Mouse (Mus musculus) stomach, embryonic 14.5 days (tissue): ENCODE measurements around the gene 4931428F04Rik. TPM values are rescaled to one million over a fixed set of nuclear protein-coding genes. Genes with fewer than 3 reads are reported as not detected.
A peak's percentile ranks its signal among the peaks of the same experiment; 100 is the strongest.

Experiments used
- ATAC-seq: fragments of 200-750 bp; cut with Nextera tagmentation; 2 replicates; pipeline ENCODE4 v1.8.0; 2017; ENCODE audit warnings: low read depth, moderate TSS enrichment; ENCODE audit not compliant: insufficient number of reproducible peaks, insufficient read depth, low FRiP score
- H3K27ac ChIP-seq: fragments of 300-500 bp; sonication (generic); 2 replicates; pipeline ENCODE4 v1.5.1; 2014; ENCODE audit warnings: mild to moderate bottlenecking, low read length, moderate library complexity, mixed read lengths
- H3K27me3 ChIP-seq: fragments of 300-500 bp; sonication (generic); 2 replicates; pipeline ENCODE4 v1.6.1; 2014; ENCODE audit warnings: low read length, control low read depth, mixed read lengths; ENCODE audit not compliant: control insufficient read depth, insufficient read depth
- H3K36me3 ChIP-seq: fragments of 300-500 bp; sonication (generic); 2 replicates; pipeline ENCODE4 v1.6.1; 2014; ENCODE audit warnings: mild to moderate bottlenecking, control low read depth, low read length, moderate library complexity, mixed read lengths; ENCODE audit not compliant: control insufficient read depth, insufficient read depth
- H3K4me1 ChIP-seq: fragments of 300-500 bp; sonication (generic); 2 replicates; pipeline ENCODE4 v1.6.1; 2014; ENCODE audit warnings: low read length, control low read depth, mixed read lengths; ENCODE audit not compliant: control insufficient read depth, insufficient read depth
- H3K4me2 ChIP-seq: fragments of 300-500 bp; sonication (generic); replicated peaks from 2 replicates; pipeline ENCODE4 v1.6.1; 2014; ENCODE audit warnings: low read depth, low read length, control low read depth
- H3K4me3 ChIP-seq: fragments of 300-500 bp; sonication (generic); 2 replicates; pipeline ENCODE4 v1.5.1; 2014; ENCODE audit warnings: low read depth, low read length, control low read depth
- H3K9ac ChIP-seq: fragments of 300-500 bp; sonication (generic); replicated peaks from 2 replicates; pipeline ENCODE4 v1.6.1; 2014; ENCODE audit warnings: low read depth, mild to moderate bottlenecking, control low read depth, low read length, moderate library complexity, mixed read lengths
- H3K9me3 ChIP-seq: fragments of 300-500 bp; sonication (generic); 2 replicates; pipeline ENCODE4 v1.6.1; 2016; ENCODE audit warnings: low read depth, low read length, control low read depth; ENCODE audit not compliant: control insufficient read depth
- WGBS: fragments of 180-500 bp; shearing (Covaris S2); extraction: QIAGEN DNeasy Blood & Tissue Kit; methylation state at CpG from one replicate; pipeline ENCODE4 v1.1.7; 2014; 5-methylcytosine and 5-hydroxymethylcytosine counted together
- polyA plus RNA-seq: library from polyadenylated mRNA; unstranded; fragments of >200 nt; fragmentation: Nextera tagmentation; extraction: Ambion mirVana; gene quantifications from 2 replicates; pipeline ENCODE4 v1.2.1, GENCODE M21; 2014

The 4931428F04Rik gene
- polyA plus RNA-seq, 1 experiment from 2014 or later: 10.3 TPM

DNA sequence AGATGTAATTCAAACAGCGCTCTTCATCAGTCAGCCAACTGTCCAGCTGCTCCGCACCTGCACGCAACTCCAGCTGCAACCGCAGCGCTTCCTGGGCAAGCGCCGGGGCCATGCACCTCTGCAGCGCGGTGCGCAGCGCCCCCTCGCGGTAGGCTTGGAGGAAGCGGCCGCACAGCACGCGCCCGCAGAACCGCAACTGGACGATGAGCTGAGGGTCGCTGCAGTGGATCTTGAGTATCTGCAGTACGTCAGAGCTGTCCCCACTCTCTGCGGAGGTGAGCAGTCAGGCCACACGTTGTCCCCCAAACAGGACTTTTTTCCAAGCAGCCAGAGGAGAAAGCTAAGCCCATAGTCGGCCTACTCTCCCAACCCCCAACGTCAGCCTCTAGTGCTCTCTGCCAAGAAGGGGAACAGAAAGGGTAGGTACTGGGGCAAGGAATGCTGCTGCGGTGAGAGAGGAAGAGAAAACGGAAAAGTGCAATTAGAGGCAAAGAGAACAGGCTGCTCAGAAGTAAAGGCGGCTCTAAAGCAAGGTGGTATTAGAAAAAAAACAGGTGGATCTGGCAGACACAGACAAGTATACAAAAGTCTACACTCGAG lies 29.8 kb downstream of the 4931428F04Rik start:
- no peak overlapping the region for H3K9ac ChIP-seq
- no peaks in the 10 kb centered on the region for H3K9me3 ChIP-seq
- H3K4me3 ChIP-seq: peak overlapping the region; percentile 30
- peak; percentile 37 for ATAC-seq
- peaks cover 15% of the 10 kb centered on the region for H3K4me1 ChIP-seq
- peaks cover 23% of the 10 kb centered on the region for H3K27me3 ChIP-seq
- H3K27ac ChIP-seq: no peak overlapping the region
- H3K36me3 ChIP-seq: no peaks in the 10 kb centered on the region
- 4% methylated on average over 30 of the region's 30 CpGs for whole genome bisulfite sequencing
- peak overlapping the region; percentile 78 for H3K4me2 ChIP-seq

DNA sequence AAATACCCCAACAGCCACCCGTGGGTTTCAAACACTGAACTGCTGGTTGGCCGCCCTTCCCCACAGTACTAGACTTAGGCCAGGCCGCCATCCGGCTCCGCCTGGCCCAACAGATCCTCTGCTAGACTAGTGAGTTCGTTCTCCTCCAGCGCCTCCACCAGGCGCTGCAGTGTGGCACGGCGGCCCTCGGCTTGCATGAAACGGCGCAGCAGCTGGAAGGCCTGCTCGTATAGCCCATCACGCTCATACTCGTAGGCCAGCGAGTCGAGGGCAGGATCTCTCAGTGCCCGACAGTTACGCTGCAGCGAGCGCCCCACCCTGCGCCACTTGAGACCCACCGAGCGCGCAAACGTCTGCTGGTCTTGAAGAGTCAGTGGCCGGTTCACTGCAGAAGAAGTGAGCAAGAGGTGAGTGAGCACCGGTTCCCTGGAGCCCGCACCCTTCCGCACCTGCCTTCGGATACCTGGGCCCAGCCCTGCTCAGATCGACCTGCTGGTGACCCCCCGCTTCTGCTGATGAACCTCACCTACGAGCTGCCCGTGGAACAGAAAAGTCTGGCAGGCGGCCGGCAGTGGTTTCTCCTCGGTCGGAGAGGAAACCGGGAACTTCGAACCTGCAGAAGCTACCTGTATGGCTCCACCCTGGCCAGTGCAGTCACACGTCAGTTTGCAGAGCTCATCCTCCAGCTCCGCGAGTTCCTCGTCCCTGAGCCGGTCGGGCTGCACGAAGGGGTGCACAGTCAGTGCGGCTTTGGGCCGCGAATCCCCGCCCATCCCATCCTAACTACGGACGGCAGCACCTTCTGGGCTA lies 30.5 kb downstream of the 4931428F04Rik start:
- no peak for ATAC-seq
- no peaks in the 10 kb centered on the region for H3K9me3 ChIP-seq
- H3K4me3 ChIP-seq: peak overlapping the region; percentile 30
- peaks cover 16% of the 10 kb centered on the region for H3K4me1 ChIP-seq
- H3K36me3 ChIP-seq: no peaks in the 10 kb centered on the region
- peak overlapping the region; percentile 78 for H3K4me2 ChIP-seq
- no peak overlapping the region for H3K27ac ChIP-seq
- H3K9ac ChIP-seq: no peak overlapping the region
- H3K27me3 ChIP-seq: peaks cover 23% of the 10 kb centered on the region
- 5% methylated on average over 54 of the region's 55 CpGs for WGBS

DNA sequence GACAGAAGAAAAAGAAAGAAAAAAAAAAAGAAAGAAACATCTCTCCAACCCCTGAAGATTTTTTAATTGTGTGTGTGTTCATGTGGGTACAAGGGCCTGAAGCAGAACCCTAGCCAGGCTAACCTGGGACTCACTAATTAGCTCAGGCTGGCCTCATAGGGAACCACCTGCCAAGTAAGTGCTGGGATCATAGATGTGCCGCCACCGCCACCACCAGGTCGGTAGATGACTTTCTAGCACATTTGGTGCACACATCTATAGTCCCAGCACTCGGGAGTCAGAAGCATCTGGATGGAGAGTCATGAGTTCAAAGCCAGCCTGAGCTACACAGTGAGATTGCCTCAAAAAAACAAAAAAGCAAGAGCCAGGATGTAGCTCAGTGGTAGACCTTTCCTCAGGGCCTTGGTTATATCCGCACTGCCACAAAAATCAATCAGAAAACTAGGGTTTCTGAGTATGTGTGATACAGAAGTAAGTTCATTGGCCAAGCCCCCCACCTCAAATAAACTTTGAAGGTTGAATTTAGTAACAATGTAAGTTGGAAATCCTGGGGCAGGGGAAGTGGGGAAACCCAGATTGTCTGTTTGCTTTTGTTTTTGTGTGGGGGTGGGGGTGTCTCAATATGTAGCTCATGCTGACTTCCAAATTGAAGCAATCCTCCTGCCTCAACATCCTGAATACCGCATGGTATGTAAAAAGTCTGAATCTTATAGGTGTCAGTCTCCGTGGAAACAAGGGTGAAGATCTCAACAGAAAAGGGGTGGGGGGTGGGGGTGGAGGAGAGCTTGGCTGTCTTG lies 32.1 kb downstream of the 4931428F04Rik start:
- no peak overlapping the region for H3K27ac ChIP-seq
- H3K4me3 ChIP-seq: no peak overlapping the region
- peaks cover 7% of the 10 kb centered on the region for H3K36me3 ChIP-seq
- peaks cover 20% of the 10 kb centered on the region for H3K4me1 ChIP-seq
- H3K9ac ChIP-seq: no peak overlapping the region
- H3K9me3 ChIP-seq: no peaks in the 10 kb centered on the region
- no peak overlapping the region for H3K4me2 ChIP-seq
- peaks cover 23% of the 10 kb centered on the region for H3K27me3 ChIP-seq
- 73% methylated on average over 7 of the region's 7 CpGs for WGBS
- no peak for ATAC-seq

- ATAC-seq: peak; percentile 76
- no peaks in the 10 kb centered on the region for H3K9me3 ChIP-seq
- peak within 1 kb of the TSS; percentile 81 for H3K4me2 ChIP-seq
- H3K27me3 ChIP-seq: peaks cover 19% of the 10 kb centered on the region
- peak within 1 kb of the TSS; percentile 45 for H3K9ac ChIP-seq
- H3K4me3 ChIP-seq: peak within 1 kb of the TSS; percentile 53
- peaks cover 13% of the 10 kb centered on the region for H3K36me3 ChIP-seq
- H3K4me1 ChIP-seq: peaks cover 20% of the 10 kb centered on the region
- peak within 1 kb of the TSS; percentile 87 for H3K27ac ChIP-seq
- WGBS: under 1% methylated on average over 14 of the region's 14 CpGs
These were observed 34.7 kb downstream of the 4931428F04Rik start, which contains the start of gene B3gnt9 for GRCm38 (mm10) chr8:105254966-105255350. TSS of gene B3gnt9 (minus strand) at chr8:105255153.

GRCm38 (mm10) chr8:105254152-105254965 lies 35.3 kb downstream of the 4931428F04Rik start:
- H3K4me1 ChIP-seq: peaks cover 16% of the 10 kb centered on the region
- peak overlapping the region; percentile 45 for H3K9ac ChIP-seq
- H3K36me3 ChIP-seq: peaks cover 19% of the 10 kb centered on the region
- under 1% methylated on average over 74 of the region's 74 CpGs for WGBS
- H3K27ac ChIP-seq: peak overlapping the region; percentile 87
- peak; percentile 82 for ATAC-seq
- H3K27me3 ChIP-seq: peaks cover 13% of the 10 kb centered on the region
- H3K4me3 ChIP-seq: peak overlapping the region; percentile 53
- no peaks in the 10 kb centered on the region for H3K9me3 ChIP-seq
- peak overlapping the region; percentile 81 for H3K4me2 ChIP-seq

DNA sequence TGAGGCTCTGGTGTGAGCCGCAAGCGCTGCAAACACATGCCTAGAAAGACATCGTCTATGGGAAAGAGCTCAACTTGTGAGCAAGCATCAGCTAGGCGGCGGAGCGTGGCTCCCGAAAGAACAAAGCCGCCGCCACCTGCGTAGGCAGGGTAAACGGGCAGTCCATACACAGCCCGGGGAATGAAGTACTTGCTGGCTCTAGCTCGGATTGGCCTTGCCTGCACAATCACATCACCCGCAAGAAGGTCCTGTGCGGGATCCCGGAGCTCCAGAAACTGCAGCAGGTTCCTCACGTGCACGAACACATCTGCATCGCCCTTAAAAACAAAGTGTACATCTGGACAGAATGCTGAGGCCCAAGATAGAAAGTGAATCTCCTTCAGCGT lies 35.9 kb downstream of the 4931428F04Rik start:
- Histone ChIP-seq H3K4me3 (peak overlapping the region; percentile 53), H3K4me2 (peak overlapping the region; percentile 81), H3K9ac (no peak overlapping the region), H3K36me3 (peaks cover 24% of the 10 kb centered on the region), H3K27me3 (peaks cover 7% of the 10 kb centered on the region), H3K9me3 (no peaks in the 10 kb centered on the region), H3K4me1 (peaks cover 11% of the 10 kb centered on the region), H3K27ac (no peak overlapping the region)
- WGBS: 41% methylated on average over 20 of the region's 20 CpGs
- no peak for ATAC-seq

- ATAC-seq: no peak
- H3K9ac ChIP-seq: no peak overlapping the region
- peaks cover 1% of the 10 kb centered on the region; the same call in 1 of the 2 replicates for H3K27me3 ChIP-seq
- peaks cover 31% of the 10 kb centered on the region for H3K36me3 ChIP-seq
- WGBS: 84% methylated on average over 10 of the region's 10 CpGs
- H3K4me3 ChIP-seq: no peak overlapping the region
- no peaks in the 10 kb centered on the region for H3K9me3 ChIP-seq
- H3K27ac ChIP-seq: no peak overlapping the region
- H3K4me2 ChIP-seq: peak overlapping the region; percentile 81; the same call in 1 of the 2 replicates
- H3K4me1 ChIP-seq: peaks cover 11% of the 10 kb centered on the region
These were observed 36.8 kb downstream of the 4931428F04Rik start for GRCm38 (mm10) chr8:105252680-105253537.
